9 mouse cellular contexts compared by ENCODE assay signal in genomic region chr15:78339627-78340423, GRCm38 (mm10). TPM values are rescaled to one million over a fixed set of nuclear protein-coding genes. Genes with fewer than 3 reads are reported as not detected.
DNase-seq lines count a peak whose midpoint lies in the region; ATAC-seq and TF ChIP-seq lines count a peak whose summit lies in the region.
"Not testable (repeated sequence)": the region's sequence is repeated elsewhere in the genome, so short reads cannot be mapped to it uniquely, and the experiment has no call there.
"Had no signal": no experiment of that assay in that cellular context is flagged by ENCODE, and none has a peak within 500 bp of the region (broad histone marks: within the 10 kb centered on the region; RNA-seq: fewer than 3 reads in every experiment).

No protein-coding gene starts in this region.

- DNase-seq in ZHBTc4 (ENCODE audit: low read depth, low spot score), result peak; percentile 66
- peak; percentile 61 to 74 for DNase-seq in cerebellum, postnatal 25 days
- peak; percentile 69 for DNase-seq in gastrocnemius, adult 2 months
- DNase-seq in hindbrain, postnatal 0 days (ENCODE audit: low spot score), result peak; percentile 63
- DNase-seq in left cerebral cortex, adult 18-20 months (ENCODE audit: low spot score in 2 of 2), result peak; percentile 62 to 66
- peak; percentile 65 for DNase-seq in lung, postnatal 14 days
- DNase-seq in right cerebral cortex, adult 2 months (ENCODE audit: low spot score in 2 of 2), result peak; percentile 56 to 69
- DNase-seq in urinary bladder, postnatal 25 days (ENCODE audit: low spot score), result peak; percentile 42

- H3K9ac ChIP-seq in hindbrain, postnatal 0 days (replicated peaks; ENCODE audit: low read length), result not testable (repeated sequence)

- not testable (repeated sequence) for H3K36me3 ChIP-seq in hindbrain, postnatal 0 days (ENCODE audit: insufficient read depth, low read length)

- H3K4me3 ChIP-seq in gastrocnemius, adult 2 months; hindbrain, postnatal 0 days (ENCODE audit: low read length): not testable (repeated sequence)

- H3K4me2 ChIP-seq in hindbrain, postnatal 0 days (ENCODE audit: low read depth, low read length), result not testable (repeated sequence)

- intact Hi-C loops in gastrocnemius, adult 2 months (cut with DNase I), result loop anchor here (1.0 to 5.0 kb wide), 2 partner anchors 83 to 163 kb away; no protein-coding TSS in a partner anchor

- peak; percentile 92 for TF ChIP-seq CTCF in gastrocnemius, adult 2 months (IDR thresholded peaks at IDR 0.05)
- TF ChIP-seq CTCF in hindbrain, postnatal 0 days (IDR thresholded peaks at IDR 0.05; ENCODE audit: low read depth), result peak; percentile 91

- H3K4me1 ChIP-seq in hindbrain, postnatal 0 days (ENCODE audit: insufficient read depth, low read length), result not testable (repeated sequence)

- not testable (repeated sequence) for H3K27me3 ChIP-seq in hindbrain, postnatal 0 days (ENCODE audit: insufficient read depth, low read length)

- H3K27ac ChIP-seq in gastrocnemius, adult 2 months, result peak overlapping the region; percentile 71
- not testable (repeated sequence) for H3K27ac ChIP-seq in hindbrain, postnatal 0 days

- not testable (repeated sequence) for H3K9me3 ChIP-seq in hindbrain, postnatal 0 days (ENCODE audit: low read length)

- 25% methylated on average over 7 of the region's 7 CpGs for WGBS in hindbrain, postnatal 0 days

- ATAC-seq in hindbrain, postnatal 0 days, result peak; percentile 83

RNA-seq across cellular contexts. Expression of gene Csf2rb, which starts 14.3 kb away (rescaled TPM):
- total RNA-seq in gastrocnemius, adult 2 months (2021), result 1 to 10 TPM in 1 of 2 experiments, under 1 TPM in 1; 0.86 to 1.0 TPM
- total RNA-seq in hindbrain, postnatal 0 days (2014; rRNA removed), result 1.3 and 1.8 TPM in 2 replicates
- polyA plus RNA-seq in hindbrain, postnatal 0 days (2015; fragmentation: Nextera tagmentation; extraction: Ambion mirVana), result 0.75 and 0.87 TPM in 2 replicates
- under 1 TPM; 0.66 to 1.00 TPM for total RNA-seq in left cerebral cortex, adult 18-20 months (2021)

RNA-seq across cellular contexts. Expression of gene Csf2rb2, which starts 34.3 kb away (rescaled TPM):
- under 1 TPM; 0.66 to 0.78 TPM for total RNA-seq in gastrocnemius, adult 2 months (2021)
- total RNA-seq in hindbrain, postnatal 0 days (2014; rRNA removed), result 0.07 and 0.10 TPM in 2 replicates
- polyA plus RNA-seq in hindbrain, postnatal 0 days (2015; fragmentation: Nextera tagmentation; extraction: Ambion mirVana), result 0.18 and 0.21 TPM in 2 replicates
- under 1 TPM; 0.66 to 0.72 TPM for total RNA-seq in left cerebral cortex, adult 18-20 months (2021)

RNA-seq across cellular contexts. Expression of gene Tex33, which starts 55.9 kb away (rescaled TPM):
- not detected for total RNA-seq in gastrocnemius, adult 2 months (2021)
- not detected in 2 replicates for total RNA-seq in hindbrain, postnatal 0 days (2014; rRNA removed)
- polyA plus RNA-seq in hindbrain, postnatal 0 days (2015; fragmentation: Nextera tagmentation; extraction: Ambion mirVana), result not detected in 2 replicates
- total RNA-seq in left cerebral cortex, adult 18-20 months (2021), result not detected
- polyA plus RNA-seq: midbrain, embryonic 12.5 days had no signal
